In the genomic region with DNA sequence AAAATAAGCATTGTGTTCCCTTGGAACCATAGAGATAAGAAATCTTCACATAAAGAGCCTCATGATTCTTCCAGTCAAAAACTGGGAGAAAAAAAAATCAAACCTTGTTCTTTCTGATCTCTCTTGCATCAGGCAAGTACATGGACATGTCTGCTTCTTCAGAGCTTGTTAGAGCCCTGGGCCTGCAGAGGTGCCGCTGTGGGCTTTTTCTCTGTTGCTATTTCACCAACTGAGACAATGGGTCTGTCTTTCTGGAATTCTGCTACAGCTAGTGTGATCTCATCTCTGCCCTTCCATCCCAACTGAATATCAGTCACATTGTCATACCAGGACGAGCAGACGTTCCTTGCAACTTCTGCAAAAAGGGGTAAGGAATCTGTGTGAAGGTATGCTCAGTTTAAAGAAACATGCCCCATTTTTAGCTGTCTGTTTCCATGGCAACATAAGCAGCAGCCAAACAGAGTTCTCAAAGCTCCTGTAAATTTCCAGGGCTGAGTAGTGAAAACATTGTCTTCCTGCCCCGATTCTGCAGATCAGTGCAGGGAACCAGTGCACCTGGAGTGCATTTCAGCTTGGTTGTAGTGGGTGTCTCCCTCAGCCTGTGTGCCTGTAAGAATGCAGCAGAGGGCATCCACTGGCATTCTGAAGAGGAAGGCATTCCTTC, we compare ENCODE assay signal across 8 mouse cellular contexts.
A peak's percentile ranks its signal among the peaks of the same experiment; 100 is the strongest.
DNase-seq lines count a peak whose midpoint lies in the region; ATAC-seq lines count a peak whose summit lies in the region.

No protein-coding gene starts in this region.

- ATAC-seq in hindbrain, embryonic 12.5 days (ENCODE audit: low FRiP score): no peak
- peak; percentile 57 for ATAC-seq in lung, embryonic 16.5 days (ENCODE audit: low read depth)

- DNase-seq in kidney, postnatal 14 days: peak; percentile 21
- DNase-seq in kidney, postnatal 25 days: no peak
- DNase-seq in embryo, embryonic 10 days (ENCODE audit: low spot score): peak; percentile 33
- peak; percentile 15 for DNase-seq in yolk sac, embryonic 10.5 days (ENCODE audit: low spot score)
- no peak for DNase-seq in cerebellum, adult 11 months
- DNase-seq in spleen, adult 12 weeks (ENCODE audit: low spot score): no peak

- H3K27ac ChIP-seq in hindbrain, embryonic 12.5 days: peak overlapping the region; percentile 30
- H3K27ac ChIP-seq in lung, embryonic 16.5 days (ENCODE audit: low read length): peak overlapping the region; percentile 43; the same call in 1 of the 2 replicates

- H3K9ac ChIP-seq in hindbrain, embryonic 12.5 days: no peak overlapping the region
- no peak overlapping the region for H3K9ac ChIP-seq in lung, embryonic 16.5 days (ENCODE audit: low read length)

- 29% methylated on average over 4 of the region's 4 CpGs for WGBS in hindbrain, embryonic 12.5 days
- 12% methylated on average over 4 of the region's 4 CpGs for WGBS in lung, embryonic 16.5 days

- H3K4me3 ChIP-seq in hindbrain, embryonic 12.5 days: no peak overlapping the region
- H3K4me3 ChIP-seq in lung, embryonic 16.5 days (ENCODE audit: low read length): no peak overlapping the region

- H3K27me3 ChIP-seq in hindbrain, embryonic 12.5 days: no peaks in the 10 kb centered on the region
- no peaks in the 10 kb centered on the region for H3K27me3 ChIP-seq in lung, embryonic 16.5 days (ENCODE audit: control insufficient read depth, insufficient read depth, low read depth, low read length)

- H3K4me1 ChIP-seq in hindbrain, embryonic 12.5 days: peaks cover 19% of the 10 kb centered on the region
- H3K4me1 ChIP-seq in lung, embryonic 16.5 days (replicated peaks; ENCODE audit: control insufficient read depth, insufficient read depth, low read length): peaks cover 15% of the 10 kb centered on the region

- H3K4me2 ChIP-seq in hindbrain, embryonic 12.5 days (replicated peaks): no peak overlapping the region
- no peak overlapping the region for H3K4me2 ChIP-seq in lung, embryonic 16.5 days (ENCODE audit: low read depth, low read length)

- H3K36me3 ChIP-seq in hindbrain, embryonic 12.5 days: no peaks in the 10 kb centered on the region
- no peaks in the 10 kb centered on the region for H3K36me3 ChIP-seq in lung, embryonic 16.5 days (ENCODE audit: control insufficient read depth, insufficient read depth, low read length)

- H3K9me3 ChIP-seq in hindbrain, embryonic 12.5 days (replicated peaks): no peaks in the 10 kb centered on the region
- H3K9me3 ChIP-seq in lung, embryonic 16.5 days (ENCODE audit: control insufficient read depth, low read length): no peaks in the 10 kb centered on the region

Comparison
In these comparisons a context has a peak if more than half of its experiments do, and no peak if none do; other contexts are left out.
1. DNase-seq: peak in kidney, postnatal 14 days (single experiment), embryo, embryonic 10 days (single experiment) and yolk sac, embryonic 10.5 days (single experiment); none in kidney, postnatal 25 days (0 of 2), cerebellum, adult 11 months (single experiment) and spleen, adult 12 weeks (single experiment).